Mouse (Mus musculus) lung, postnatal 4 days (tissue): Measurements from ENCODE around the gene Gstp1.
"Not testable (repeated sequence)": the region's sequence is repeated elsewhere in the genome, so short reads cannot be mapped to it uniquely, and the experiment has no call there.

Experiments
- DNase-seq, 2 experiments: peaks; one replicate each; pipeline ENCODE4 v3.0.0; 2021

Gstp1 gene

GRCm38 (mm10) chr19:4037154-4037787 is 514 bp downstream of the Gstp1 start:
- not testable (repeated sequence) for DNase-seq

GRCm38 (mm10) chr19:4036327-4037045 is 1.3 kb downstream of the Gstp1 start:
- DNase-seq: no peak

GRCm38 (mm10) chr19:4033742-4034141 is 4.0 kb downstream of the Gstp1 start:
- DNase-seq: no peak

GRCm38 (mm10) chr19:4033298-4033697 is 4.5 kb downstream of the Gstp1 start:
- no peak for DNase-seq

- no peak for DNase-seq
These were observed 5.1 kb downstream of the Gstp1 start for GRCm38 (mm10) chr19:4032668-4033067.

GRCm38 (mm10) chr19:4027576-4027975 is 10.2 kb downstream of the Gstp1 start:
- DNase-seq: no peak

GRCm38 (mm10) chr19:4023185-4023584 is 14.6 kb downstream of the Gstp1 start:
- DNase-seq: no peak

- peak; percentile 81 to 89 for DNase-seq
These were observed 18.8 kb downstream of the Gstp1 start for GRCm38 (mm10) chr19:4018743-4019583.

- no peak for DNase-seq
These were observed 19.7 kb downstream of the Gstp1 start for GRCm38 (mm10) chr19:4017921-4018587.

GRCm38 (mm10) chr19:4015635-4016034 is 22.1 kb downstream of the Gstp1 start:
- DNase-seq: no peak

- no peak for DNase-seq
These were observed 23.0 kb downstream of the Gstp1 start for GRCm38 (mm10) chr19:4014802-4015201.

GRCm38 (mm10) chr19:4013066-4013465 is 24.7 kb downstream of the Gstp1 start:
- DNase-seq: no peak

GRCm38 (mm10) chr19:4012432-4013022 is 25.3 kb downstream of the Gstp1 start, which contains the start of gene Ndufv1:
Gene Ndufv1, minus strand, starts transcription at chr19:4012806.
- DNase-seq: peak; percentile 97 to 99

GRCm38 (mm10) chr19:4011086-4011485 is 26.7 kb downstream of the Gstp1 start:
- DNase-seq: no peak

- DNase-seq: no peak
These were observed 31.8 kb downstream of the Gstp1 start for GRCm38 (mm10) chr19:4005971-4006370.

GRCm38 (mm10) chr19:4005091-4005490 is 32.7 kb downstream of the Gstp1 start:
- DNase-seq: no peak

- no peak for DNase-seq
These were observed 33.5 kb downstream of the Gstp1 start for GRCm38 (mm10) chr19:4004331-4004730.

GRCm38 (mm10) chr19:4003641-4004040 is 34.1 kb downstream of the Gstp1 start:
- DNase-seq: no peak

GRCm38 (mm10) chr19:4003112-4003511 is 34.7 kb downstream of the Gstp1 start, which contains the start of gene Doc2g:
Gene Doc2g, plus strand, starts transcription at chr19:4003313.
- DNase-seq: no peak

- no peak for DNase-seq
These were observed 36.0 kb downstream of the Gstp1 start for GRCm38 (mm10) chr19:4001752-4002151.

GRCm38 (mm10) chr19:4000949-4001525 is 36.7 kb downstream of the Gstp1 start:
- DNase-seq: no peak
